Mouse (Mus musculus): ENCODE data around the gene Frat1. TPM values are rescaled to one million over a fixed set of nuclear protein-coding genes. Genes with fewer than 3 reads are reported as not detected.
A peak's percentile ranks its signal among the peaks of the same experiment; 100 is the strongest.

Gene Frat1
- polyA plus RNA-seq, 1 experiment from 2014 or later: 5.2 TPM

- no peak overlapping the region for H3K27ac ChIP-seq (replicated peaks; ENCODE audit: low read depth, low read length)
- H3K36me3 ChIP-seq (ENCODE audit: control insufficient read depth, insufficient read depth, low read length): no peaks in the 10 kb centered on the region
- DNase-seq (ENCODE audit: low spot score) (no peak), ATAC-seq (ENCODE audit: insufficient number of reproducible peaks, low FRiP score, low TSS enrichment, low read depth) (no peak)
- no peak overlapping the region for H3K4me2 ChIP-seq (ENCODE audit: low read depth, severe bottlenecking)
- no peak overlapping the region for H3K9ac ChIP-seq (ENCODE audit: low read length)
- H3K27me3 ChIP-seq (ENCODE audit: control insufficient read depth, insufficient read depth, low read length): no peaks in the 10 kb centered on the region
- H3K4me1 ChIP-seq (ENCODE audit: control insufficient read depth, insufficient read depth, low read length): no peaks in the 10 kb centered on the region
- no peaks in the 10 kb centered on the region for H3K9me3 ChIP-seq (ENCODE audit: control insufficient read depth, low read length)
- no peak overlapping the region for H3K4me3 ChIP-seq (ENCODE audit: low read depth, low read length)
- 93% methylated on average over 1 of the region's 1 CpGs for WGBS
These were observed 7.2 kb upstream of the Frat1 start for GRCm38 (mm10) chr19:41822589-41822988.

DNA sequence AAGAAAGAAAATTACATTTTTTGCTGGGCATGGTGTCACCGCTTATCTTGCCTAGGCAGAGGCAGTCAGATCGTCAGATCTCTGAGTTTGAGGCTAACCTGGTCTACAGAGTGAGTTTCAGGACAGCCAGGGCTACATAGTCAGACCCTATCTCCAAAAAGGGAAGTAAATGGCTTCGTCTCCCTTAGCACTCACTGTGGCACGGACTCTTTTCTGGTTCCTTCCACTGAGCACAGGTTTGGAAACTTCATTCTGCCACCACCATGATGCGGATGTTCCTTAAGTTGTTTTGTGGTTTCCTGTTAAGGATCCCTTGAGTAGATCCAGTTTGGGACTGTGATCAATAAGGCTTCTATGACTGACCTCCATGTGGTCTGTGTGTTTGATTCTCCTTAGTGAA, 4.8 kb upstream of the Frat1 start:
- ATAC-seq (ENCODE audit: insufficient number of reproducible peaks, low FRiP score, low TSS enrichment, low read depth) (no peak), DNase-seq (ENCODE audit: low spot score) (no peak)
- Histone ChIP-seq H3K9me3 (ENCODE audit: control insufficient read depth, low read length) (no peaks in the 10 kb centered on the region), H3K36me3 (ENCODE audit: control insufficient read depth, insufficient read depth, low read length) (no peaks in the 10 kb centered on the region), H3K4me1 (ENCODE audit: control insufficient read depth, insufficient read depth, low read length) (no peaks in the 10 kb centered on the region), H3K4me3 (ENCODE audit: low read depth, low read length) (no peak overlapping the region), H3K9ac (ENCODE audit: low read length) (no peak overlapping the region), H3K4me2 (ENCODE audit: low read depth, severe bottlenecking) (no peak overlapping the region), H3K27ac (replicated peaks; ENCODE audit: low read depth, low read length) (no peak overlapping the region), H3K27me3 (ENCODE audit: control insufficient read depth, insufficient read depth, low read length) (no peaks in the 10 kb centered on the region)
- 85% methylated on average over 5 of the region's 5 CpGs for WGBS

- 0 out of 2 replicates have a peak, but pooled peaks cover 6% of the 10 kb centered on the region for H3K4me1 ChIP-seq (ENCODE audit: control insufficient read depth, insufficient read depth, low read length)
- H3K4me2 ChIP-seq (ENCODE audit: low read depth, severe bottlenecking): no peak overlapping the region
- H3K4me3 ChIP-seq (ENCODE audit: low read depth, low read length): no peak overlapping the region
- DNase-seq (ENCODE audit: low spot score) (no peak), ATAC-seq (ENCODE audit: insufficient number of reproducible peaks, low FRiP score, low TSS enrichment, low read depth) (no peak)
- no peaks in the 10 kb centered on the region for H3K9me3 ChIP-seq (ENCODE audit: control insufficient read depth, low read length)
- 77% methylated on average over 3 of the region's 3 CpGs for WGBS
- no peak overlapping the region for H3K27ac ChIP-seq (replicated peaks; ENCODE audit: low read depth, low read length)
- peaks cover 8% of the 10 kb centered on the region for H3K27me3 ChIP-seq (ENCODE audit: control insufficient read depth, insufficient read depth, low read length)
- H3K9ac ChIP-seq (ENCODE audit: low read length): no peak overlapping the region
- H3K36me3 ChIP-seq (ENCODE audit: control insufficient read depth, insufficient read depth, low read length): no peaks in the 10 kb centered on the region
These were observed 3.2 kb upstream of the Frat1 start for GRCm38 (mm10) chr19:41826529-41826928.

- H3K9ac ChIP-seq (ENCODE audit: low read length): no peak overlapping the region
- 77% methylated on average over 3 of the region's 3 CpGs for WGBS
- no peaks in the 10 kb centered on the region for H3K9me3 ChIP-seq (ENCODE audit: control insufficient read depth, low read length)
- DNase-seq (ENCODE audit: low spot score) (no peak), ATAC-seq (ENCODE audit: insufficient number of reproducible peaks, low FRiP score, low TSS enrichment, low read depth) (no peak)
- peak overlapping the region; percentile 99; the same call in 1 of the 2 replicates for H3K4me2 ChIP-seq (ENCODE audit: low read depth, severe bottlenecking)
- no peak overlapping the region for H3K27ac ChIP-seq (replicated peaks; ENCODE audit: low read depth, low read length)
- peaks cover 19% of the 10 kb centered on the region for H3K27me3 ChIP-seq (ENCODE audit: control insufficient read depth, insufficient read depth, low read length)
- 0 out of 2 replicates have a peak overlapping the region, but pooled peaks have one; percentile 69 for H3K4me3 ChIP-seq (ENCODE audit: low read depth, low read length)
- no peaks in the 10 kb centered on the region for H3K36me3 ChIP-seq (ENCODE audit: control insufficient read depth, insufficient read depth, low read length)
- H3K4me1 ChIP-seq (ENCODE audit: control insufficient read depth, insufficient read depth, low read length): peaks cover 11% of the 10 kb centered on the region
These were observed 829 bp upstream of the Frat1 start for GRCm38 (mm10) chr19:41828941-41829340.

GRCm38 (mm10) chr19:41830106-41831031, 599 bp downstream of the Frat1 start:
- peak overlapping the region; percentile 69 for H3K4me3 ChIP-seq (ENCODE audit: low read depth, low read length)
- H3K9me3 ChIP-seq (ENCODE audit: control insufficient read depth, low read length): no peaks in the 10 kb centered on the region
- ATAC-seq (ENCODE audit: insufficient number of reproducible peaks, low FRiP score, low TSS enrichment, low read depth) (peak; percentile 67), DNase-seq (ENCODE audit: low spot score) (peak; percentile 72)
- H3K4me1 ChIP-seq (ENCODE audit: control insufficient read depth, insufficient read depth, low read length): peaks cover 11% of the 10 kb centered on the region
- WGBS: under 1% methylated on average over 93 of the region's 112 CpGs
- peak overlapping the region; percentile 8; the same call in 1 of the 2 replicates for H3K27ac ChIP-seq (replicated peaks; ENCODE audit: low read depth, low read length)
- peak overlapping the region; percentile 79 for H3K9ac ChIP-seq (ENCODE audit: low read length)
- peaks cover 19% of the 10 kb centered on the region for H3K27me3 ChIP-seq (ENCODE audit: control insufficient read depth, insufficient read depth, low read length)
- no peaks in the 10 kb centered on the region for H3K36me3 ChIP-seq (ENCODE audit: control insufficient read depth, insufficient read depth, low read length)
- H3K4me2 ChIP-seq (ENCODE audit: low read depth, severe bottlenecking): peak overlapping the region; percentile 99

DNA sequence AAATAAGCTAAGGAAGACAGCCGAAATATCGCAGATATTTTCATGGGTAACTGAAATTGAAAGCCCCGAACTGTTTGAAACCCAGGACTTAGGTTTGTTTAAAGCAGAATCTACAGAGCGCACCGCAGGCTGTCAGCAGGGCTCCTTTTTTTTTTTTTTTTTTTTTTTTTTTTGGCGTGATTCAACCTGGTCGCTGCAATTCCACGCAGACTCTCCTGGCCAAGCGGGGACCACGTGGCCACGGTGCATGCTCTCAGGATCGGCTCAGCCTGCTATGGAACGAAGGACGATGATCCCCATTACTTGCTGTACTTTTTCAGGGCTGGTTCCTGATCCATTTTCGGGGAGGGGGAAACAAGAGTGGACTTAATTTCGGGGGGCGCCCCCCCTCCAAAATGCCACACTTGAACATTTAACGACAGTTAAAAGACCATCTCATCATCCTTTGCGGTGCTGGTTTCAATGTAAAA, 1.4 kb downstream of the Frat1 start:
- Histone ChIP-seq H3K36me3 (ENCODE audit: control insufficient read depth, insufficient read depth, low read length) (no peaks in the 10 kb centered on the region), H3K4me2 (ENCODE audit: low read depth, severe bottlenecking) (peak overlapping the region; percentile 99), H3K4me3 (ENCODE audit: low read depth, low read length) (peak overlapping the region; percentile 69), H3K4me1 (ENCODE audit: control insufficient read depth, insufficient read depth, low read length) (peaks cover 11% of the 10 kb centered on the region), H3K9ac (ENCODE audit: low read length) (peak overlapping the region; percentile 79; the same call in 1 of the 2 replicates), H3K27me3 (ENCODE audit: control insufficient read depth, insufficient read depth, low read length) (peaks cover 19% of the 10 kb centered on the region), H3K9me3 (ENCODE audit: control insufficient read depth, low read length) (no peaks in the 10 kb centered on the region), H3K27ac (replicated peaks; ENCODE audit: low read depth, low read length) (no peak overlapping the region)
- no peak for ATAC-seq (ENCODE audit: insufficient number of reproducible peaks, low FRiP score, low TSS enrichment, low read depth)
- WGBS: 1% methylated on average over 19 of the region's 19 CpGs
- DNase-seq (ENCODE audit: low spot score): peak; percentile 57

- H3K4me2 ChIP-seq (ENCODE audit: low read depth, severe bottlenecking): peak overlapping the region; percentile 99
- WGBS: 4% methylated on average over 14 of the region's 14 CpGs
- H3K27me3 ChIP-seq (ENCODE audit: control insufficient read depth, insufficient read depth, low read length): peaks cover 19% of the 10 kb centered on the region
- H3K9me3 ChIP-seq (ENCODE audit: control insufficient read depth, low read length): no peaks in the 10 kb centered on the region
- no peak overlapping the region for H3K9ac ChIP-seq (ENCODE audit: low read length)
- H3K4me3 ChIP-seq (ENCODE audit: low read depth, low read length): 0 out of 2 replicates have a peak overlapping the region, but pooled peaks have one; percentile 69
- H3K27ac ChIP-seq (replicated peaks; ENCODE audit: low read depth, low read length): no peak overlapping the region
- H3K4me1 ChIP-seq (ENCODE audit: control insufficient read depth, insufficient read depth, low read length): peaks cover 11% of the 10 kb centered on the region
- DNase-seq (ENCODE audit: low spot score) (peak; percentile 45), ATAC-seq (ENCODE audit: insufficient number of reproducible peaks, low FRiP score, low TSS enrichment, low read depth) (no peak)
- H3K36me3 ChIP-seq (ENCODE audit: control insufficient read depth, insufficient read depth, low read length): no peaks in the 10 kb centered on the region
These were observed 2.1 kb downstream of the Frat1 start for GRCm38 (mm10) chr19:41831718-41832391.

DNA sequence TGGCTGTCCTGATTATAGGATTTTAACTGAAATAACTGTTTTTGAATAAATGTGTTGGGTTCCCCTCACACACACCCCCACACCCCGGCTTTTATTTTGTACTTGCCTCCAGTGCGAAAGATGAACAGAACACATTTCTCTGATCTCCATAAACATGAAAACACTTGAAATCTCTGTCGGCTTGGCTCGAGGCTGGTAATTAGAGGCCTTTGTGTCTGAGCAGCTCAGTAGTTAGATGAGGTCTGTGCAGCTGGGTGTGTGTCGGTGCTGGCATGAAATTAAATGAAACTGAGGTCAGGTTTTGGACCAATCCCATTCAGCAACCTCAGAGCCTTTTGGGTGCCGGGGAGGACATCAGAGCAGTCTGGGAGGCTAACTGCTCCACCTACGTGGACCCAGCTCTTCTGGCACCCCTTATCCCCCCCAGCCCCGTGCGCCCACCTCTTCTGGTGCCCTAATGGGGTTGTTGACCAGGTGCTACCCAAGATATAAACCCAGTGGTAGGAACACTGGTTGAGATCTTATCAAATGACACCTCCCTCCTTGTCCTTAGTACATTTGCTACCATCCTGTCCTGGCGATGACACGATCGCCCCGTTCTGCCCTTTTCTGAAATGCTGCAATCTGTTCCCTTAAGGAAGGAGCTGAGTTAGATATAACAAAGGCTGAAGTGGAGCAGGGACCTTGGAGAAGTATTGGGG, 2.9 kb downstream of the Frat1 start:
- H3K36me3 ChIP-seq (ENCODE audit: control insufficient read depth, insufficient read depth, low read length): no peaks in the 10 kb centered on the region
- no peak for ATAC-seq (ENCODE audit: insufficient number of reproducible peaks, low FRiP score, low TSS enrichment, low read depth)
- no peak overlapping the region for H3K27ac ChIP-seq (replicated peaks; ENCODE audit: low read depth, low read length)
- WGBS: 67% methylated on average over 13 of the region's 13 CpGs
- H3K9me3 ChIP-seq (ENCODE audit: control insufficient read depth, low read length): no peaks in the 10 kb centered on the region
- no peak overlapping the region for H3K4me2 ChIP-seq (ENCODE audit: low read depth, severe bottlenecking)
- no peak overlapping the region for H3K4me3 ChIP-seq (ENCODE audit: low read depth, low read length)
- no peak overlapping the region for H3K9ac ChIP-seq (ENCODE audit: low read length)
- H3K27me3 ChIP-seq (ENCODE audit: control insufficient read depth, insufficient read depth, low read length): peaks cover 19% of the 10 kb centered on the region
- peak; percentile 22 for DNase-seq (ENCODE audit: low spot score)
- H3K4me1 ChIP-seq (ENCODE audit: control insufficient read depth, insufficient read depth, low read length): peaks cover 11% of the 10 kb centered on the region

All from limb, embryonic 11.5 days (tissue).